Mouse (Mus musculus): Measurements from ENCODE around the gene Cacna1s. TPM values are rescaled to one million over a fixed set of nuclear protein-coding genes. Genes with fewer than 3 reads are reported as not detected.

Cacna1s gene
- polyA plus RNA-seq, 1 experiment from 2014 or later = 0.07 TPM

DNA sequence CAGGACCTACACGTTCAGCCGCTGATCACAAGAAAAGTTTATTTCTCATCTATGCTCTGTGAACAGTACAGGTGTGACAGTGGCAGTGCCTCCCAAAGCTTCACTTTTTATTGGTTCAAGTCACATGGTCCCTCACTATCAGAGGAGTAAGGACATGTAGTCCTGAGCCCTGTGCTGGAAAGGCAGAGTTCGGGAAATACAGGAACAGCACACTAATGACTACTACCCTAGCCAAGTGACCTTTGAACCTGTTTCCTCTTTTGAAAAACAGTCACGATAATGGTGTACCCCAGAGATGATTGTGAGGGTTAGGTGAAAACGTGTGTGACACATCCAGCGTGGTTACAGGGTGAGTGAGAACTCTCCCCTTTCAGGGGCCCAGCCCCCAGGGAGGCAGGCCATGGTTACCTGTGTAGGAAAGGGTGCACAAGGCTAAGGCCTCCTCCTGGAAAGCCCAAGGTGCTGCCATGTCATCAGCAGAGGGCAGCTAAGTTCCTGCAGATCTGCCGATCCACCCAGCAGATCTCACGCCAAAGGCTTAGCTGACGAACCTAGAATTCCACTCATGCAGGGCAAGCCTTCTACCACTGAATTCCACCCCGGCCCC, 73.7 kb downstream of the Cacna1s start:
- Histone ChIP-seq H3K9me3 (no peaks in the 10 kb centered on the region), H3K4me1 (replicated peaks) (peaks cover 54% of the 10 kb centered on the region), H3K27ac (no peak overlapping the region), H3K27me3 (ENCODE audit: insufficient read depth, poor library complexity, severe bottlenecking) (peaks cover 26% of the 10 kb centered on the region), H3K4me3 (no peak overlapping the region), H3K36me3 (no peaks in the 10 kb centered on the region)
- no peak for DNase-seq (ENCODE audit: low spot score)
- WGBS = 82% methylated on average over 10 of the region's 10 CpGs

DNA sequence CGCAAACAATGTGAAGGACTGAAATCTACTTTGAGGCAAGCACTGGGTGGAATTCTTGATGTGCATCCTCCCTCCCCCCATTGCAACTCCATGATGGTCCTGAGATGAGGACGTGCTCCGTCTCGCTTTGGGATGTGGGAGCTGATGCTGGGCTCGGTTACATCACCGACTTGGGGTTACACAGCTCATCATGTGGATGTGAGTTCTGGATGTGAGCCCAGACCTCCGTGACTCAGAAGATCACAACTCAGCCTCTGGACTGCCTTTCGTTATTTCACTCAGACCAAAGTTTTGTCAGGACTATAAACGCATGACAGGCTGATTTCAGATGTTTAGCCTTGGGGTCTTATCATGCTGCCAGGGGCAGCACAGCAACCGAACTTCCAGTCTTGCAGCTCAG, 74.3 kb downstream of the Cacna1s start:
- no peaks in the 10 kb centered on the region for H3K36me3 ChIP-seq
- no peak overlapping the region for H3K27ac ChIP-seq
- peaks cover 26% of the 10 kb centered on the region for H3K27me3 ChIP-seq (ENCODE audit: insufficient read depth, poor library complexity, severe bottlenecking)
- 88% methylated on average over 10 of the region's 10 CpGs for WGBS
- DNase-seq (ENCODE audit: low spot score) = no peak
- H3K9me3 ChIP-seq = no peaks in the 10 kb centered on the region
- no peak overlapping the region for H3K4me3 ChIP-seq
- H3K4me1 ChIP-seq (replicated peaks) = peaks cover 61% of the 10 kb centered on the region

GRCm38 (mm10) chr1:136127856-136128255, 75.3 kb downstream of the Cacna1s start:
- 72% methylated on average over 3 of the region's 3 CpGs for WGBS
- H3K9me3 ChIP-seq = no peaks in the 10 kb centered on the region
- no peak for DNase-seq (ENCODE audit: low spot score)
- no peaks in the 10 kb centered on the region for H3K36me3 ChIP-seq
- no peak overlapping the region for H3K27ac ChIP-seq
- H3K27me3 ChIP-seq (ENCODE audit: insufficient read depth, poor library complexity, severe bottlenecking) = peaks cover 32% of the 10 kb centered on the region
- peaks cover 70% of the 10 kb centered on the region for H3K4me1 ChIP-seq (replicated peaks)
- H3K4me3 ChIP-seq = no peak overlapping the region

DNA sequence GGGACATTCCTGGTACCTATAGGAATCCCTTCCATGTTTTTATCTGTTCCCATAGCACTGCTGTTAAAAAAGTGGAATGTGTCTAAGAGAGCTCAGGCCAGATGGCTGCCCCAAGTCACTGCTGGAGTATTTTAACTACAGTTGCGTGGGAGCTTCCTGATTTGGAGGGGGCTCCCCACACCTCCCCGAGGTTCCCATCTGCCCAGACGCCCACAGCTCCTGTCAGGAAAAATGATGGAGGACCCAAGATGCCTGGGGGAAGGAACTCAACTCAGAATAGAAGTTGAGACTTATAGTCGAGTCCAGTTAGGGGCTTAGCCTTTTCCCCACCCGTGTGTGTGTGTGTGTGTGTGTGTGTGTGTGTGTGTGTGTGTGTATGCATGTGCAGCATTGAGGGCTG, 75.9 kb downstream of the Cacna1s start:
- no peak for DNase-seq (ENCODE audit: low spot score)
- 64% methylated on average over 5 of the region's 5 CpGs for WGBS
- peaks cover 76% of the 10 kb centered on the region for H3K4me1 ChIP-seq (replicated peaks)
- H3K27me3 ChIP-seq (ENCODE audit: insufficient read depth, poor library complexity, severe bottlenecking) = peaks cover 37% of the 10 kb centered on the region
- no peak overlapping the region for H3K27ac ChIP-seq
- no peaks in the 10 kb centered on the region for H3K9me3 ChIP-seq
- H3K4me3 ChIP-seq = no peak overlapping the region
- no peaks in the 10 kb centered on the region for H3K36me3 ChIP-seq

GRCm38 (mm10) chr1:136128944-136129589, 76.5 kb downstream of the Cacna1s start:
- Histone ChIP-seq H3K27me3 (ENCODE audit: insufficient read depth, poor library complexity, severe bottlenecking) (peaks cover 43% of the 10 kb centered on the region), H3K4me3 (no peak overlapping the region), H3K27ac (peak overlapping the region; percentile 46), H3K9me3 (no peaks in the 10 kb centered on the region), H3K4me1 (replicated peaks) (peaks cover 77% of the 10 kb centered on the region), H3K36me3 (no peaks in the 10 kb centered on the region)
- no peak for DNase-seq (ENCODE audit: low spot score)
- WGBS = 58% methylated on average over 4 of the region's 4 CpGs

GRCm38 (mm10) chr1:136130107-136130506, 77.6 kb downstream of the Cacna1s start:
- Histone ChIP-seq H3K4me1 (replicated peaks) (peaks cover 77% of the 10 kb centered on the region), H3K27ac (peak overlapping the region; percentile 92), H3K36me3 (no peaks in the 10 kb centered on the region), H3K4me3 (peak overlapping the region; percentile 73; the same call in 1 of the 2 replicates), H3K9me3 (no peaks in the 10 kb centered on the region), H3K27me3 (ENCODE audit: insufficient read depth, poor library complexity, severe bottlenecking) (peaks cover 53% of the 10 kb centered on the region)
- peak; percentile 15 for DNase-seq (ENCODE audit: low spot score)
- 57% methylated on average over 3 of the region's 3 CpGs for WGBS

GRCm38 (mm10) chr1:136130951-136131558, 78.5 kb downstream of the Cacna1s start, which contains the start of gene Kif21b:
Kif21b (plus strand) TSS chr1:136131389.
- peak; percentile 96 for DNase-seq (ENCODE audit: low spot score)
- WGBS = 1% methylated on average over 42 of the region's 42 CpGs
- Histone ChIP-seq H3K27me3 (ENCODE audit: insufficient read depth, poor library complexity, severe bottlenecking) (peaks cover 55% of the 10 kb centered on the region), H3K36me3 (no peaks in the 10 kb centered on the region), H3K9me3 (no peaks in the 10 kb centered on the region), H3K27ac (peak within 1 kb of the TSS; percentile 92), H3K4me1 (replicated peaks) (peaks cover 85% of the 10 kb centered on the region), H3K4me3 (peak within 1 kb of the TSS; percentile 73)

DNA sequence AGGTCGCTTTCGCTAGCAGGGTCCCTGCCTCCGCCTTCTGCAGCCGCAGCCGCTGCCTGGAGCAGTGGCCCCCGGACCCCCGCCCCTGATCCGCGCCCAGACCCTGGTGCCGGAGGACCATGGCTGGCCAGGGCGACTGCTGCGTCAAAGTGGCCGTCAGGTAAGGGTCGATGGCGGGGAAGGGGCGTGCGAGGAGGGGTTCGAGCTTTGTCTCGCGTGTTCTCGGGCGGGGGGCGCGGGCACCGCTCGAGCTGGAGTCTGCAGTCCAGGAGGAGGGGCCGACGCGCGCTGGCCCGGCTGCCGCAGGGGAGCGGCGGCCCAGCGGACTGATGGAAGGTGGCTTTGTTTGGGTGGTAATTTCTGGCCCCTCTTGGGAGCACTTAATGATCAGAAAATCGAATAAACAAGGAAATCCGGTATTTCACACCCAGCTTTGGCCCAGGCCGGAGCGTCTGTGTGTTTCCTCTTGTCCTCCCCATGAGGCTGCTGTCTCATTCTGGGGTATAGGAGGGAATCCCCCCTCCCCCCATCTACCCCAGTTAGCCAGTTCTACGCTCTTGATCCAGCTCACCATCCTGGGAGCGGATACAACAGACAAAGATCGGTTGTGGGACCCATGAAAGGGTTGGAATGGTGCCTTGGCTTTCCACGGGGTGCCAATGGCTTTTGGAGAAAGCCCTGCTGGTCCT, 79.2 kb downstream of the Cacna1s start:
- under 1% methylated on average over 43 of the region's 43 CpGs for WGBS
- Histone ChIP-seq H3K4me3 (peak overlapping the region; percentile 73), H3K9me3 (no peaks in the 10 kb centered on the region), H3K4me1 (replicated peaks) (peaks cover 92% of the 10 kb centered on the region), H3K27me3 (ENCODE audit: insufficient read depth, poor library complexity, severe bottlenecking) (peaks cover 55% of the 10 kb centered on the region), H3K36me3 (no peaks in the 10 kb centered on the region), H3K27ac (peak overlapping the region; percentile 92)
- DNase-seq (ENCODE audit: low spot score) = no peak

- peaks cover 98% of the 10 kb centered on the region for H3K4me1 ChIP-seq (replicated peaks)
- H3K4me3 ChIP-seq = peak overlapping the region; percentile 73
- WGBS = 32% methylated on average over 10 of the region's 10 CpGs
- no peaks in the 10 kb centered on the region for H3K36me3 ChIP-seq
- no peaks in the 10 kb centered on the region for H3K9me3 ChIP-seq
- DNase-seq (ENCODE audit: low spot score) = no peak
- H3K27me3 ChIP-seq (ENCODE audit: insufficient read depth, poor library complexity, severe bottlenecking) = peaks cover 55% of the 10 kb centered on the region
- peak overlapping the region; percentile 92 for H3K27ac ChIP-seq
Measured at GRCm38 (mm10) chr1:136132386-136133201, 80.0 kb downstream of the Cacna1s start.

GRCm38 (mm10) chr1:136133570-136134240, 81.2 kb downstream of the Cacna1s start:
- WGBS = 43% methylated on average over 13 of the region's 13 CpGs
- Histone ChIP-seq H3K4me3 (peak overlapping the region; percentile 73), H3K27ac (peak overlapping the region; percentile 92), H3K36me3 (no peaks in the 10 kb centered on the region), H3K27me3 (ENCODE audit: insufficient read depth, poor library complexity, severe bottlenecking) (peaks cover 54% of the 10 kb centered on the region), H3K4me1 (replicated peaks) (peaks cover 99% of the 10 kb centered on the region), H3K9me3 (no peaks in the 10 kb centered on the region)
- DNase-seq (ENCODE audit: low spot score) = no peak

DNA sequence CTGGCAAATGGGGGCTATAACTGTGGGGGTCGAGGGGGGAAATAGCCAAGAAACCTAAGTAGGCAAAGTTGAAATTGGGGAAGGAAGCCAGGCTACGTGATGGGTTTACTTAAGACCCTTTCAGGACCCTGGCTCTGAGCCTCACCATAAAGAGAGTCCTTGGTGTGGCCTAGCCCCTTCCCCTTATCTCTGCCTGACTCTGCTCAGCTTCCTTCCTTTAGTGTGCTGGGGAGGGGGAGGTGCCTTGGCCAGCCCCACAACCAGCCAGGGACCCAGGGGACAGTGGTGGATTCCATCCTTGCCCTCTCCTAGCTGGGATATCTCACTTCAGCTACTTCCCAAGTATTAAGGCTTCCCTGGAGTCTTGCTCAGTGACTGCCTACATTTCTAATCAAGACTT, 82.0 kb downstream of the Cacna1s start:
- WGBS = 73% methylated on average over 2 of the region's 2 CpGs
- peaks cover 49% of the 10 kb centered on the region for H3K27me3 ChIP-seq (ENCODE audit: insufficient read depth, poor library complexity, severe bottlenecking)
- DNase-seq (ENCODE audit: low spot score) = no peak
- H3K36me3 ChIP-seq = no peaks in the 10 kb centered on the region
- H3K4me1 ChIP-seq (replicated peaks) = peaks cover 99% of the 10 kb centered on the region
- no peak overlapping the region; the same call in 1 of the 2 replicates for H3K4me3 ChIP-seq
- H3K9me3 ChIP-seq = no peaks in the 10 kb centered on the region
- H3K27ac ChIP-seq = no peak overlapping the region

DNA sequence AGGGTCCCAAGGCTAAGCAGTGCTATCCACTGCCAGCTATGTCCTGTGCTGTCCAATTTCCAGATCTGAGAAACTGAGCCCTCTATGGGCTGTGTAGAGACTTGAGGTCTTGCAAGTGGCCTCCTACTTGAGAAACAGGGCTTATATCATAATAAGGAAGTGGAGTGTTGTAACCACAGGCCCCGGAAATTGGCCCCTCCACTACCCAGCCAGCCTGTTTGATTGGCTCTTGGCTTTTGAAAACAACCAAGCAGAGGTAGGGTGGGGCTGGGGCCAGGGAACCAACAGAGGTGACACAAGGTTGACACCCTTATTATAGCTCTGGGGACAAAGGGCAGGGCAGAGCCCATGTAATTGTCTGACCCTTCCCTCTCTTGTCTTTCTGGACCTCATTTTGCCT, 82.5 kb downstream of the Cacna1s start:
- H3K4me3 ChIP-seq = no peak overlapping the region; the same call in 1 of the 2 replicates
- H3K36me3 ChIP-seq = no peaks in the 10 kb centered on the region
- no peak overlapping the region for H3K27ac ChIP-seq
- peaks cover 100% of the 10 kb centered on the region for H3K4me1 ChIP-seq (replicated peaks)
- H3K27me3 ChIP-seq (ENCODE audit: insufficient read depth, poor library complexity, severe bottlenecking) = peaks cover 46% of the 10 kb centered on the region
- no peak for DNase-seq (ENCODE audit: low spot score)
- no peaks in the 10 kb centered on the region for H3K9me3 ChIP-seq
- 54% methylated on average over 1 of the region's 1 CpGs for WGBS

Data from hindbrain, embryonic 10.5 days (tissue).